Mouse (Mus musculus) heart, postnatal 0 days (tissue): Measurements from ENCODE around the gene Olfr288. TPM values are rescaled to one million over a fixed set of nuclear protein-coding genes. Genes with fewer than 3 reads are reported as not detected.

Experiments
- ATAC-seq: fragments of 200-750 bp; cut with Nextera tagmentation; 2 replicates; pipeline ENCODE4 v1.8.0; 2017; ENCODE audit warnings: low read depth, moderate number of reproducible peaks, moderate library complexity; ENCODE audit not compliant: insufficient read depth
- DNase-seq: peaks from one replicate; pipeline ENCODE4 v3.0.0-alpha.2; 2016; ENCODE audit warnings: low spot score
- H3K27ac ChIP-seq: fragments of 300-500 bp; sonication (generic); 2 replicates; pipeline ENCODE4 v1.5.1; 2014; ENCODE audit warnings: low read depth, mild to moderate bottlenecking
- H3K27me3 ChIP-seq: fragments of 300-500 bp; sonication (generic); 2 replicates; pipeline ENCODE4 v1.6.1; 2014; ENCODE audit warnings: low read length, mixed read lengths; ENCODE audit not compliant: control insufficient read depth, insufficient read depth
- H3K36me3 ChIP-seq: fragments of 300-500 bp; sonication (generic); replicated peaks from 2 replicates; pipeline ENCODE4 v1.6.1; 2014; ENCODE audit warnings: low read length, mixed read lengths; ENCODE audit not compliant: control insufficient read depth, insufficient read depth
- H3K4me1 ChIP-seq: fragments of 300-500 bp; sonication (generic); 2 replicates; pipeline ENCODE4 v1.6.1; 2014; ENCODE audit warnings: antibody characterized with exemption; ENCODE audit not compliant: control insufficient read depth, insufficient read depth
- H3K4me2 ChIP-seq: fragments of 300-500 bp; sonication (generic); 2 replicates; pipeline ENCODE4 v1.6.1; 2014; ENCODE audit warnings: low read depth, mild to moderate bottlenecking, low read length, moderate library complexity
- H3K4me3 ChIP-seq: fragments of 300-500 bp; sonication (generic); 2 replicates; pipeline ENCODE4 v1.5.1; 2014; ENCODE audit warnings: low read depth, low read length
- H3K9ac ChIP-seq: fragments of 300-500 bp; sonication (generic); replicated peaks from 2 replicates; pipeline ENCODE4 v1.6.1; 2014; ENCODE audit warnings: low read depth, low read length, mixed read lengths
- H3K9me3 ChIP-seq: fragments of 300-500 bp; sonication (generic); replicated peaks from 2 replicates; pipeline ENCODE4 v1.6.1; 2016; ENCODE audit warnings: low read length; ENCODE audit not compliant: control insufficient read depth
- CTCF ChIP-seq: IDR thresholded peaks from 2 replicates; pipeline ENCODE4 v1.5.1; 2016; ENCODE audit warnings: antibody characterized with exemption, control low read depth, low read depth
- EP300 ChIP-seq: IDR thresholded peaks from 2 replicates; pipeline ENCODE4 v1.6.1; 2016; ENCODE audit warnings: antibody characterized with exemption, low read depth
- WGBS: fragments of 180-500 bp; shearing (Covaris S2); extraction: QIAGEN DNeasy Blood & Tissue Kit; methylation state at CpG from one replicate; pipeline ENCODE4 v1.1.7; 2014; 5-methylcytosine and 5-hydroxymethylcytosine counted together
- polyA plus RNA-seq: library from polyadenylated mRNA; unstranded; fragments of >200 nt; fragmentation: Nextera tagmentation; extraction: Ambion mirVana; gene quantifications from 2 replicates; pipeline ENCODE4 v1.2.1, GENCODE M21; 2015
- total RNA-seq: library from RNA; depleted of rRNA; stranded (reverse); fragments of >200 nt; gene quantifications from 2 replicates; pipeline ENCODE4 v1.2.3, GENCODE M21; 2014; ENCODE audit warnings: low replicate concordance

Gene Olfr288
- total and polyA plus RNA-seq, 2 experiments from 2014 or later, result not detected

- Histone ChIP-seq H3K27me3 (no peaks in the 10 kb centered on the region), H3K9me3 (no peaks in the 10 kb centered on the region), H3K27ac (no peak within 1 kb of the TSS), H3K4me3 (no peak within 1 kb of the TSS), H3K36me3 (no peaks in the 10 kb centered on the region), H3K4me1 (no peaks in the 10 kb centered on the region), H3K9ac (no peak within 1 kb of the TSS), H3K4me2 (no peak within 1 kb of the TSS)
- DNase-seq, result no peak
- 67% methylated on average over 4 of the region's 4 CpGs for WGBS
- no peak for TF ChIP-seq EP300
- no peak for TF ChIP-seq CTCF
- ATAC-seq, result no peak
Observed at GRCm38 (mm10) chr15:98220877-98221276, 25.5 kb upstream of the Olfr288 start, which contains the start of the genes Gm44579 and Olfr287. TSS of gene Gm44579 (minus strand) at chr15:98220977. TSS of gene Olfr287 (minus strand) at chr15:98221056.

GRCm38 (mm10) chr15:98214130-98214529, 18.8 kb upstream of the Olfr288 start:
- H3K9ac ChIP-seq, result no peak overlapping the region
- DNase-seq, result no peak
- H3K4me3 ChIP-seq, result no peak overlapping the region
- H3K4me1 ChIP-seq, result 0 out of 2 replicates have a peak, but pooled peaks cover 10% of the 10 kb centered on the region
- H3K27ac ChIP-seq, result no peak overlapping the region
- H3K27me3 ChIP-seq, result no peaks in the 10 kb centered on the region
- WGBS, result 48% methylated on average over 5 of the region's 5 CpGs
- H3K4me2 ChIP-seq, result no peak overlapping the region
- ATAC-seq, result no peak
- no peaks in the 10 kb centered on the region for H3K36me3 ChIP-seq
- no peaks in the 10 kb centered on the region for H3K9me3 ChIP-seq
- TF ChIP-seq CTCF, result no peak

- no peak overlapping the region for H3K27ac ChIP-seq
- no peak overlapping the region for H3K9ac ChIP-seq
- no peak overlapping the region for H3K4me2 ChIP-seq
- H3K27me3 ChIP-seq, result no peaks in the 10 kb centered on the region
- no peaks in the 10 kb centered on the region for H3K9me3 ChIP-seq
- ATAC-seq (no peak), DNase-seq (no peak)
- H3K4me3 ChIP-seq, result no peak overlapping the region
- TF ChIP-seq CTCF (no peak), EP300 (no peak)
- 71% methylated on average over 5 of the region's 5 CpGs for WGBS
- 0 out of 2 replicates have a peak, but pooled peaks cover 10% of the 10 kb centered on the region for H3K4me1 ChIP-seq
- H3K36me3 ChIP-seq, result no peaks in the 10 kb centered on the region
Observed at GRCm38 (mm10) chr15:98213336-98213870, 18.1 kb upstream of the Olfr288 start.

GRCm38 (mm10) chr15:98209676-98210075, 14.3 kb upstream of the Olfr288 start:
- H3K4me2 ChIP-seq, result no peak overlapping the region
- DNase-seq (no peak), ATAC-seq (no peak)
- no peaks in the 10 kb centered on the region for H3K27me3 ChIP-seq
- H3K27ac ChIP-seq, result no peak overlapping the region
- no peak overlapping the region for H3K4me3 ChIP-seq
- no peaks in the 10 kb centered on the region for H3K36me3 ChIP-seq
- H3K9ac ChIP-seq, result no peak overlapping the region
- no peaks in the 10 kb centered on the region for H3K9me3 ChIP-seq
- H3K4me1 ChIP-seq, result 0 out of 2 replicates have a peak, but pooled peaks cover 10% of the 10 kb centered on the region
- WGBS, result 72% methylated on average over 7 of the region's 7 CpGs
- TF ChIP-seq EP300, result no peak
- TF ChIP-seq CTCF, result no peak

- WGBS, result 45% methylated on average over 4 of the region's 4 CpGs
- no peaks in the 10 kb centered on the region for H3K36me3 ChIP-seq
- no peak overlapping the region for H3K4me2 ChIP-seq
- no peaks in the 10 kb centered on the region for H3K9me3 ChIP-seq
- no peaks in the 10 kb centered on the region for H3K27me3 ChIP-seq
- DNase-seq (no peak), ATAC-seq (no peak)
- TF ChIP-seq CTCF (no peak), EP300 (no peak)
- H3K9ac ChIP-seq, result no peak overlapping the region
- no peak overlapping the region for H3K27ac ChIP-seq
- H3K4me1 ChIP-seq, result 0 out of 2 replicates have a peak, but pooled peaks cover 8% of the 10 kb centered on the region
- H3K4me3 ChIP-seq, result no peak overlapping the region
Observed at GRCm38 (mm10) chr15:98184456-98184855, 10.9 kb downstream of the Olfr288 start.
